Mouse (Mus musculus): ENCODE results near the gene Gimap5. TPM values are rescaled to one million over a fixed set of nuclear protein-coding genes. Genes with fewer than 3 reads are reported as not detected.

Gene Gimap5
- polyA plus RNA-seq, 1 experiment from 2014 or later: 0.71 TPM

DNA sequence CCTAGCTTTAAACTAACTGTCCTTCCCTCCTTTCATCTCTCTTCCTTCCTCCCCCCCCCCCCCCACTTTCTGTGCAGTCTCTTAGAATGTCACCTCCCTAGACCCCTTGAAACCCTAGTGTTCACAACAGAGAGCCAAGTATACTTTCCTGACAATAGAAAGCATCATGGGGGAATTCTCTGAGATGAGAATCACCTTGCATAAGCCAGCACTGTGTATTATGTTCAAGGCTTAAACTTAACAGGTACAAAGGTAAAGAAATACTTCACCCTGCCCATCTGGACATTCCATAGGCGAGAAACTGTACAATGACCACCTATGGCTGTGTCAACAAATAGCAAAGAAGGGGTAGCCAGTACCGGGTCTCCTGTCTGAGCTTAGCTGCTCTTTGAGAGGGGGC lies 507 bp upstream of the Gimap5 start:
- no peak overlapping the region for H3K4me3 ChIP-seq (ENCODE audit: low read depth, low read length)
- no peaks in the 10 kb centered on the region for H3K9me3 ChIP-seq (ENCODE audit: control insufficient read depth, low read length)
- no peak overlapping the region for H3K4me2 ChIP-seq (ENCODE audit: low read depth, low read length, severe bottlenecking)
- no peak overlapping the region for H3K9ac ChIP-seq (ENCODE audit: low read length)
- no peak for ATAC-seq (replicated peaks; ENCODE audit: low FRiP score)
- H3K4me1 ChIP-seq (replicated peaks; ENCODE audit: control insufficient read depth, insufficient read depth, low read length): no peaks in the 10 kb centered on the region
- H3K36me3 ChIP-seq (ENCODE audit: control insufficient read depth, insufficient read depth, low read length): no peaks in the 10 kb centered on the region
- 52% methylated on average over 2 of the region's 2 CpGs for WGBS
- no peak for DNase-seq (ENCODE audit: low spot score)
- peaks cover 21% of the 10 kb centered on the region for H3K27me3 ChIP-seq (ENCODE audit: control insufficient read depth, insufficient read depth, low read length)
- no peak overlapping the region for H3K27ac ChIP-seq (ENCODE audit: low read depth, low read length)

GRCm38 (mm10) chr6:48747091-48747966 lies 1.3 kb downstream of the Gimap5 start:
- Histone ChIP-seq H3K4me2 (ENCODE audit: low read depth, low read length, severe bottlenecking) (no peak overlapping the region), H3K27me3 (ENCODE audit: control insufficient read depth, insufficient read depth, low read length) (peaks cover 10% of the 10 kb centered on the region), H3K9ac (ENCODE audit: low read length) (no peak overlapping the region), H3K27ac (ENCODE audit: low read depth, low read length) (no peak overlapping the region), H3K4me1 (replicated peaks; ENCODE audit: control insufficient read depth, insufficient read depth, low read length) (no peaks in the 10 kb centered on the region), H3K9me3 (ENCODE audit: control insufficient read depth, low read length) (no peaks in the 10 kb centered on the region), H3K36me3 (ENCODE audit: control insufficient read depth, insufficient read depth, low read length) (no peaks in the 10 kb centered on the region), H3K4me3 (ENCODE audit: low read depth, low read length) (no peak overlapping the region)
- ATAC-seq (replicated peaks; ENCODE audit: low FRiP score): no peak
- WGBS: 78% methylated on average over 7 of the region's 7 CpGs
- DNase-seq (ENCODE audit: low spot score): no peak

DNA sequence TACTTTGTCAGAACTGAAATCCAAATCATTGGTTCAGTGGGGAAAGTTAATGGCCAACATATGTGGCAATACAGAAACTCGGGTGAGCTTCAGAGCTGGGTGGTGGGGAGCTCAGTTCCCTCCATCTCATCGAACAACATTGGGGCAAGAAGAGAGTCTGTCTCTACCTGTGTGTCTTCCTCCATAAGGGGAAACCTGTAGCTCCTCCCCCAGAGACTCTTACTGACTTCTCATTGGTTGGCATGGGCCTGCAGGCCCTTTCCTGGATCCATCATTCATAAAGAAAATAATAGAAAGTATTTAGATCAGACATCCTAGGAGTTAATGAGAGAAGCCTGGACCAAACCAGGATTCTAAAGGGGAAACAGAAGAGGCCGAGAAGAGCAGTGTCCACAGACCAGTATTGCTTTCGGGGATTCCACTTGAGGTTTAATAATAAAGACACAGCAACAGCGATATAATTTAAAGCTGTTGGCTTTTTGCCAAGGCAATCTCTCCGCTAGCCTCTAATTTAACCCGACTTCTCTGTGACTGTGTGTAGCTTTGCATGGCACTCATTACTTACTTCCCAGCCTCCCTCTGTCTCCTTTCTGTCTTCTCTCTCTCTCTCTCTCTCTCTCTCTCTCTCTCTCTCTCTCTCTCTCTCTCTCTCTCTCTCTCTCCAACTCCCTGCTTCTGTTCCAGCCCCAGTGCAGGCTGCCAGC lies 17.7 kb downstream of the Gimap5 start:
- ATAC-seq (replicated peaks; ENCODE audit: low FRiP score) (no peak), DNase-seq (ENCODE audit: low spot score) (no peak)
- H3K4me2 ChIP-seq (ENCODE audit: low read depth, low read length, severe bottlenecking): no peak overlapping the region
- no peaks in the 10 kb centered on the region for H3K27me3 ChIP-seq (ENCODE audit: control insufficient read depth, insufficient read depth, low read length)
- H3K9ac ChIP-seq (ENCODE audit: low read length): no peak overlapping the region
- H3K9me3 ChIP-seq (ENCODE audit: control insufficient read depth, low read length): no peaks in the 10 kb centered on the region
- no peak overlapping the region for H3K4me3 ChIP-seq (ENCODE audit: low read depth, low read length)
- WGBS: 87% methylated on average over 7 of the region's 7 CpGs
- H3K27ac ChIP-seq (ENCODE audit: low read depth, low read length): no peak overlapping the region
- no peaks in the 10 kb centered on the region for H3K4me1 ChIP-seq (replicated peaks; ENCODE audit: control insufficient read depth, insufficient read depth, low read length)
- no peaks in the 10 kb centered on the region for H3K36me3 ChIP-seq (ENCODE audit: control insufficient read depth, insufficient read depth, low read length)

DNA sequence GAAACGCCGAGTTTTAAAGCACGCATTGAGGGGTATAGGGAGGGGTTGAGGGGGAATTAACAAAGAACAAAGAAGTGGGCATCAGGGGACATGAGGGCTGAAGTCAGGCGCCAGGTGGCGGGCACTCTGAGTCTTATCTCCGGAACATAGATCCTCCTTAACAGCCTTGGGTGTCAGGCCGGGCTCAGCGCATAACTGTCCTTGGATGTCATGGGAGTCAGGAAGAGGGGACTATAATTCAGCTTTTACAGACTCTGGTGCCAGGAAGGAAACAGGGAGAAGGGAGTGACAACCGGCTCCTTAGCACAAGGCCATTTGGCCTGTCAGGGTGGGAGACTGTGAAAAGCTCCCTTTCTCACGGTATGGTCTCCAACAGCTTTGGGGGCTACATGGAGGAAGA lies 18.5 kb downstream of the Gimap5 start:
- 93% methylated on average over 10 of the region's 10 CpGs for WGBS
- Histone ChIP-seq H3K4me1 (replicated peaks; ENCODE audit: control insufficient read depth, insufficient read depth, low read length) (no peaks in the 10 kb centered on the region), H3K36me3 (ENCODE audit: control insufficient read depth, insufficient read depth, low read length) (no peaks in the 10 kb centered on the region), H3K9me3 (ENCODE audit: control insufficient read depth, low read length) (no peaks in the 10 kb centered on the region), H3K27ac (ENCODE audit: low read depth, low read length) (no peak overlapping the region), H3K4me2 (ENCODE audit: low read depth, low read length, severe bottlenecking) (no peak overlapping the region), H3K4me3 (ENCODE audit: low read depth, low read length) (no peak overlapping the region), H3K9ac (ENCODE audit: low read length) (no peak overlapping the region), H3K27me3 (ENCODE audit: control insufficient read depth, insufficient read depth, low read length) (no peaks in the 10 kb centered on the region)
- DNase-seq (ENCODE audit: low spot score): no peak
- no peak for ATAC-seq (replicated peaks; ENCODE audit: low FRiP score)

DNA sequence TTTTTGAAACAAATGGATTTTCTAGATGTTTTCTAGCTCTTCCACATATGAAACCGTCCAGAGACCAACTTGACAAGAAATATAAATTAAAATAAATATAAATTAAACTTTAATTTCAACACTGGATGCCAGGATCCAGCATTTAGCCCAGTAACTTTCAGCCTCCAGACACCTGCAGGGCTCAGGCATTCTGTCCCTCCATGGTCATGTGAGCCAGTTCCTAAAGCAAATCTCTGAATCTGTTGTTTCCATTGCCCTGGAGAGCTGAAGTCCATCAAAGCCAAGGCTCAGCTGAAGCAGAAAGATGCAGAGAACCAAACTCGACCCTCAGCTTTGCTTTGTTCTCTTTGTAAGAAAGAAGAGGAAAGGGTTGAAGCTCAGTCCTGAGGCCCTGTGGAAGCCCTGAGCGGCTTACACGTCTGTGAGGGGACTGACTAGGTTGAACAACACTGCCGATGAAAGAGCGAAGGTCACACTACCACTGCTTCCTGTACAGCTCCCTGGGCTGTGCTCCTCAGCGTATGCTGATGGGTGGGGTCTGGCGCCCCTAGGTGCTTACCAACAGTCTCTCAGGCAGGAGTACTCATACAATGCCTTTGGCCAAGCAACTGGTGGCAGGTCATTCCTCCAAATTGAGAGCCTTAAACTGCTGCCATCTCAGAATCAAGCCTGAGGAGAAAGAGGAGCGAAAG lies 22.3 kb downstream of the Gimap5 start:
- Histone ChIP-seq H3K36me3 (ENCODE audit: control insufficient read depth, insufficient read depth, low read length) (no peaks in the 10 kb centered on the region), H3K9me3 (ENCODE audit: control insufficient read depth, low read length) (no peaks in the 10 kb centered on the region), H3K27ac (ENCODE audit: low read depth, low read length) (no peak overlapping the region), H3K4me3 (ENCODE audit: low read depth, low read length) (no peak overlapping the region), H3K4me2 (ENCODE audit: low read depth, low read length, severe bottlenecking) (no peak overlapping the region), H3K27me3 (ENCODE audit: control insufficient read depth, insufficient read depth, low read length) (no peaks in the 10 kb centered on the region), H3K4me1 (replicated peaks; ENCODE audit: control insufficient read depth, insufficient read depth, low read length) (no peaks in the 10 kb centered on the region), H3K9ac (ENCODE audit: low read length) (no peak overlapping the region)
- no peak for ATAC-seq (replicated peaks; ENCODE audit: low FRiP score)
- no peak for DNase-seq (ENCODE audit: low spot score)
- 73% methylated on average over 9 of the region's 9 CpGs for WGBS

DNA sequence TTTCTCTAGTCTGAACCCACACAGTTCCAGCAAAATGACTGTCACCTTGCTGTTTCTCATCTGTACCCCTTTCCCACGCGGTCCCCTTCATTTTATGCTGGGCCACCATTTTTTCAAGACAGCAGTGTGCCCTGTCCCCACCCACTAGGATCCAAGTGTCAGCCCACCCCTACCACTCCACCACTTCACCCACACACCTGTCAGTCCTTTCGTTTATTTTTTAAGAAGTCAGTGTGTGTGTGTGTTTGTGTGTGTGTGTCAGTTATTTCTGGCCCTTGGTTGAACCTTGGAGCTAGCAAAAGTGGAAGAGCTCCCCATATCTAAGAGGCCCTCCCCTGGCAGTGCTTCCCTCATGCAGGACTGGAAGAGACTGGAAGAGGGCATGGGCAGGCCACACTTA lies 22.9 kb downstream of the Gimap5 start:
- Histone ChIP-seq H3K27ac (ENCODE audit: low read depth, low read length) (no peak overlapping the region), H3K4me1 (replicated peaks; ENCODE audit: control insufficient read depth, insufficient read depth, low read length) (no peaks in the 10 kb centered on the region), H3K27me3 (ENCODE audit: control insufficient read depth, insufficient read depth, low read length) (no peaks in the 10 kb centered on the region), H3K4me3 (ENCODE audit: low read depth, low read length) (no peak overlapping the region), H3K36me3 (ENCODE audit: control insufficient read depth, insufficient read depth, low read length) (no peaks in the 10 kb centered on the region), H3K9me3 (ENCODE audit: control insufficient read depth, low read length) (no peaks in the 10 kb centered on the region), H3K4me2 (ENCODE audit: low read depth, low read length, severe bottlenecking) (no peak overlapping the region), H3K9ac (ENCODE audit: low read length) (no peak overlapping the region)
- WGBS: 91% methylated on average over 3 of the region's 3 CpGs
- ATAC-seq (replicated peaks; ENCODE audit: low FRiP score) (no peak), DNase-seq (ENCODE audit: low spot score) (no peak)

GRCm38 (mm10) chr6:48770696-48771095 lies 24.7 kb downstream of the Gimap5 start, which contains the start of gene Gimap3:
TSS of gene Gimap3 (minus strand) at chr6:48770851.
- Histone ChIP-seq H3K27ac (ENCODE audit: low read depth, low read length) (no peak within 1 kb of the TSS), H3K4me1 (replicated peaks; ENCODE audit: control insufficient read depth, insufficient read depth, low read length) (no peaks in the 10 kb centered on the region), H3K27me3 (ENCODE audit: control insufficient read depth, insufficient read depth, low read length) (no peaks in the 10 kb centered on the region), H3K4me2 (ENCODE audit: low read depth, low read length, severe bottlenecking) (no peak within 1 kb of the TSS), H3K36me3 (ENCODE audit: control insufficient read depth, insufficient read depth, low read length) (no peaks in the 10 kb centered on the region), H3K9me3 (ENCODE audit: control insufficient read depth, low read length) (no peaks in the 10 kb centered on the region), H3K9ac (ENCODE audit: low read length) (no peak within 1 kb of the TSS), H3K4me3 (ENCODE audit: low read depth, low read length) (no peak within 1 kb of the TSS)
- ATAC-seq (replicated peaks; ENCODE audit: low FRiP score) (no peak), DNase-seq (ENCODE audit: low spot score) (no peak)
- WGBS: 88% methylated on average over 3 of the region's 3 CpGs

GRCm38 (mm10) chr6:48772030-48772429 lies 26.0 kb downstream of the Gimap5 start:
- Histone ChIP-seq H3K36me3 (ENCODE audit: control insufficient read depth, insufficient read depth, low read length) (no peaks in the 10 kb centered on the region), H3K27me3 (ENCODE audit: control insufficient read depth, insufficient read depth, low read length) (no peaks in the 10 kb centered on the region), H3K4me3 (ENCODE audit: low read depth, low read length) (no peak overlapping the region), H3K4me1 (replicated peaks; ENCODE audit: control insufficient read depth, insufficient read depth, low read length) (no peaks in the 10 kb centered on the region), H3K4me2 (ENCODE audit: low read depth, low read length, severe bottlenecking) (no peak overlapping the region), H3K27ac (ENCODE audit: low read depth, low read length) (no peak overlapping the region), H3K9ac (ENCODE audit: low read length) (no peak overlapping the region), H3K9me3 (ENCODE audit: control insufficient read depth, low read length) (no peaks in the 10 kb centered on the region)
- peak; percentile 86 for DNase-seq (ENCODE audit: low spot score)
- ATAC-seq (replicated peaks; ENCODE audit: low FRiP score): 0 out of 2 replicates have a peak, but pooled peaks have one; percentile 39
- 12% methylated on average over 8 of the region's 8 CpGs for whole genome bisulfite sequencing

Measured in forebrain, embryonic 11.5 days (tissue).